In genomic region chr6:135247861-135248260, GRCm38 (mm10) we compare ENCODE assay signal across 18 mouse cellular contexts. TPM values are rescaled to one million over a fixed set of nuclear protein-coding genes. Genes with fewer than 3 reads are reported as not detected.
"Had no signal": no experiment of that assay in that cellular context is flagged by ENCODE, and none has a peak within 500 bp of the region (broad histone marks: within the 10 kb centered on the region; RNA-seq: fewer than 3 reads in every experiment).

No protein-coding gene starts in this region.

- H3K36me3 ChIP-seq: liver, embryonic 13.5 days; liver, embryonic 15.5 days; lung, embryonic 15.5 days; midbrain, embryonic 13.5 days; midbrain, embryonic 15.5 days; neural tube, embryonic 12.5 days; stomach, embryonic 15.5 days had no signal

- ATAC-seq: liver, postnatal 0 days; midbrain, embryonic 13.5 days; midbrain, embryonic 15.5 days had no signal

- H3K9me3 ChIP-seq: liver, embryonic 13.5 days; liver, embryonic 15.5 days; lung, embryonic 15.5 days; midbrain, embryonic 13.5 days; midbrain, embryonic 15.5 days; neural tube, embryonic 12.5 days; stomach, embryonic 15.5 days had no signal

- H3K4me2 ChIP-seq: liver, embryonic 11.5 days; liver, embryonic 13.5 days; liver, embryonic 15.5 days; lung, embryonic 15.5 days; midbrain, embryonic 11.5 days; midbrain, embryonic 13.5 days; midbrain, embryonic 15.5 days; neural tube, embryonic 12.5 days; stomach, embryonic 15.5 days had no signal

- H3K9ac ChIP-seq: liver, embryonic 13.5 days; liver, embryonic 15.5 days; liver, postnatal 0 days; lung, embryonic 15.5 days; midbrain, embryonic 13.5 days; midbrain, embryonic 15.5 days; neural tube, embryonic 12.5 days; stomach, embryonic 15.5 days had no signal

- H3K27me3 ChIP-seq: lung, embryonic 15.5 days; midbrain, embryonic 13.5 days; midbrain, embryonic 15.5 days; neural tube, embryonic 12.5 days; stomach, embryonic 15.5 days had no signal

- DNase-seq: liver; liver, embryonic 13.5 days; liver, postnatal 0 days; right cerebral cortex, postnatal 14 days; thymus, adult 2 months; thymus, postnatal 25 days; thymus, postnatal 4 days had no signal

- H3K27ac ChIP-seq: liver, embryonic 13.5 days; liver, embryonic 15.5 days; lung, embryonic 15.5 days; macrophage; midbrain, embryonic 13.5 days; midbrain, embryonic 15.5 days; neural tube, embryonic 12.5 days; stomach, embryonic 15.5 days; stomach, postnatal 0 days had no signal

- H3K4me1 ChIP-seq: liver, embryonic 15.5 days had no signal

- H3K4me3 ChIP-seq: liver, embryonic 13.5 days; liver, embryonic 15.5 days; lung, embryonic 15.5 days; megakaryocyte, embryonic 14.5 days; midbrain, embryonic 13.5 days; midbrain, embryonic 15.5 days; neural tube, embryonic 12.5 days; stomach, embryonic 15.5 days had no signal

RNA-seq across cellular contexts. Expression of gene Gsg1, which starts 6.3 kb away (rescaled TPM):
- polyA plus RNA-seq: midbrain, embryonic 15.5 days had no signal
